Mouse (Mus musculus) ES-E14 (cell line): ENCODE data around the gene Ptprk.

ENCODE experiments used
- CHD2 ChIP-seq: IDR thresholded peaks from 2 replicates; pipeline ENCODE4 v1.6.1; 2014; ENCODE audit warnings: mild to moderate bottlenecking, low read depth, low read length, inconsistent platforms
- HCFC1 ChIP-seq: IDR thresholded peaks from 2 replicates; pipeline ENCODE4 v1.6.1; 2012; ENCODE audit warnings: low read length, inconsistent platforms, borderline replicate concordance; ENCODE audit not compliant: insufficient read depth
- ZC3H11A ChIP-seq: IDR thresholded peaks from 2 replicates; pipeline ENCODE4 v1.6.1; 2012; ENCODE audit warnings: low read depth, mild to moderate bottlenecking, inconsistent platforms, low read length, borderline replicate concordance
- ZNF384 ChIP-seq: IDR thresholded peaks from 2 replicates; pipeline ENCODE4 v1.6.1; 2012; ENCODE audit warnings: low read depth, low read length, inconsistent platforms

GRCm38 (mm10) chr10:28542754-28543153 is 468.1 kb downstream of the Ptprk start:
- TF ChIP-seq ZNF384 (no peak), ZC3H11A (no peak), CHD2 (no peak), HCFC1 (no peak)
